Mouse (Mus musculus): Measurements from ENCODE around the gene Cmtm4.

DNA sequence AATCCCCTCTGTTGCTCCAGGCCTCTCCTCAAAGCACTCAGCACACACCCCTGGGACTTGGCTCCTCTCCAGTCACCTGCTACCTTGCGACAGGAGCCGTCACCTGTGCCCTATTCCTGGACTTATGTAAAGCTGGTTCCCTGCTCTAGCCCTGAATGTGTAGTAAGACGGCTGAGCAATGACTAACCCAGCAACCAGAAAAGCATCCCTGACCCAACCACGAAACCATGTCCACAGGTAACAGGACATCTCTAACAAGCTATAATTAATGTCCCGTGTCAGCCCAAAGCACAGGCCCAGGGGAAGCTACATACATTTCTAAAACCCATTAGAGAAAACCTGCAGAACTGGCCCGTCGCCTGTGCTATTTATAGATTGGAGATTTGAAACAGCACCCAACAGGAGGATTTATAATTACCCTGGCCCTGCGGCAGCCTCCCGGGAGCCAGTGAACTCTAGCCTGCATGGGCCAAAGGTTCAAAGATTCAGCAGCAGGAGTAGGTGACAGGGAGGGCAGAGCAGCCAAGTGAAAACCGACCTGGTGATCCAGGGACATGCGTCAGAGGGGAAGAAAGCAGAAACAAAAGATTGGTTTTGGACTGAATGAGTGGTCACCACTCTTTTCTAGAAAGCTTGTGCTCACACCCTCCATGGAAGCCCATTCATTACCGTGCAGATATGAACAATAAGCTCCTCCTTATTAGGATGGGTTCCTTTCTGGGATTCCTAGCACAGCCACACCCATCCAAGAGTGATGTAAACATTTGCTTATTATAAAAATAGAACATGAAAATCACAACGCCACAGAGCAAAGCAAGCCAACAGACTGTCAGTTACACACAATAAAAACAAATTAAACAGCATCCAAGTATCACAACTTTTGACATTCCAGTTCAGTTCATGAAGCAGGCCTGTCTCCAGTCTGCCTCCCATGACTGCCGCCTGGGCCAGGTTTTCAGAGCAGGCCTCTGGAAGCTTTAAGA is 20.5 kb downstream of the Cmtm4 start:
- TF ChIP-seq POLR2A (IDR thresholded peaks at IDR 0.05; ENCODE audit: extremely low read depth, insufficient read depth, low read length), result no peak
- no peak for TF ChIP-seq CTCF (IDR thresholded peaks at IDR 0.05; ENCODE audit: low read depth, low read length)
